Mouse (Mus musculus) kidney, embryonic 14.5 days (tissue): ENCODE results near the gene Nsun7. TPM values are rescaled to one million over a fixed set of nuclear protein-coding genes. Genes with fewer than 3 reads are reported as not detected.

Experiments
- ATAC-seq: fragments of 200-750 bp; cut with Nextera tagmentation; 2 replicates; pipeline ENCODE4 v1.8.0; 2017; ENCODE audit warnings: moderate number of reproducible peaks, mild to moderate bottlenecking, moderate TSS enrichment, moderate library complexity; ENCODE audit not compliant: low FRiP score, low TSS enrichment
- H3K27ac ChIP-seq: fragments of 300-500 bp; sonication (generic); 2 replicates; pipeline ENCODE4 v1.5.1; 2014; ENCODE audit warnings: low read depth, mild to moderate bottlenecking, low read length, moderate library complexity, mixed read lengths
- H3K27me3 ChIP-seq: fragments of 300-500 bp; sonication (generic); 2 replicates; pipeline ENCODE4 v1.6.1; 2014; ENCODE audit warnings: mild to moderate bottlenecking, low read length; ENCODE audit not compliant: control insufficient read depth, insufficient read depth
- H3K36me3 ChIP-seq: fragments of 300-500 bp; sonication (generic); 2 replicates; pipeline ENCODE4 v1.6.1; 2014; ENCODE audit warnings: low read length, mixed read lengths; ENCODE audit not compliant: control insufficient read depth, insufficient read depth
- H3K4me1 ChIP-seq: fragments of 300-500 bp; sonication (generic); 2 replicates; pipeline ENCODE4 v1.6.1; 2014; ENCODE audit warnings: low read length, mixed read lengths; ENCODE audit not compliant: control insufficient read depth, insufficient read depth
- H3K4me2 ChIP-seq: fragments of 300-500 bp; sonication (generic); replicated peaks from 2 replicates; pipeline ENCODE4 v1.6.1; 2014; ENCODE audit warnings: low read depth, mild to moderate bottlenecking, low read length
- H3K4me3 ChIP-seq: fragments of 300-500 bp; sonication (generic); 2 replicates; pipeline ENCODE4 v1.5.1; 2014; ENCODE audit warnings: mild to moderate bottlenecking, low read length
- H3K9ac ChIP-seq: fragments of 300-500 bp; sonication (generic); 2 replicates; pipeline ENCODE4 v1.6.1; 2014; ENCODE audit warnings: low read depth, mild to moderate bottlenecking, low read length, moderate library complexity
- H3K9me3 ChIP-seq: fragments of 300-500 bp; sonication (generic); 2 replicates; pipeline ENCODE4 v1.6.1; 2016; ENCODE audit warnings: low read length; ENCODE audit not compliant: control insufficient read depth
- WGBS: fragments of 180-500 bp; shearing (Covaris S2); extraction: QIAGEN DNeasy Blood & Tissue Kit; methylation state at CpG from one replicate; pipeline ENCODE4 v1.1.7; 2014; 5-methylcytosine and 5-hydroxymethylcytosine counted together
- polyA plus RNA-seq: library from polyadenylated mRNA; unstranded; fragments of >200 nt; fragmentation: Nextera tagmentation; extraction: Ambion mirVana; gene quantifications from 2 replicates; pipeline ENCODE4 v1.2.1, GENCODE M21; 2014

Gene Nsun7
- 0.67 and 0.81 TPM in 2 replicates for polyA plus RNA-seq

- Histone ChIP-seq H3K4me2 (peak within 1 kb of the TSS; percentile 95), H3K27ac (no peak within 1 kb of the TSS), H3K9ac (peak within 1 kb of the TSS; percentile 66), H3K9me3 (no peaks in the 10 kb centered on the region), H3K4me1 (no peaks in the 10 kb centered on the region), H3K27me3 (no peaks in the 10 kb centered on the region; the same call in 1 of the 2 replicates), H3K4me3 (peak within 1 kb of the TSS; percentile 64), H3K36me3 (no peaks in the 10 kb centered on the region)
- peak; percentile 86 for ATAC-seq
- WGBS = under 1% methylated on average over 44 of the region's 44 CpGs
Observed at GRCm38 (mm10) chr5:66259756-66260448, at the start of gene Nsun7. Gene Nsun7 (plus strand): TSS chr5:66259897.

- no peaks in the 10 kb centered on the region for H3K9me3 ChIP-seq
- no peak overlapping the region for H3K27ac ChIP-seq
- H3K9ac ChIP-seq = no peak overlapping the region
- ATAC-seq = no peak
- no peak overlapping the region for H3K4me2 ChIP-seq
- H3K27me3 ChIP-seq = no peaks in the 10 kb centered on the region
- no peaks in the 10 kb centered on the region for H3K36me3 ChIP-seq
- no peak overlapping the region for H3K4me3 ChIP-seq
- H3K4me1 ChIP-seq = peaks cover 11% of the 10 kb centered on the region; the same call in 1 of the 2 replicates
- WGBS = 65% methylated on average over 7 of the region's 7 CpGs
Observed at GRCm38 (mm10) chr5:66214395-66214935, 45.2 kb upstream of the Nsun7 start.

GRCm38 (mm10) chr5:66215569-66216277 is 44.0 kb upstream of the Nsun7 start:
- ATAC-seq = no peak
- H3K4me3 ChIP-seq = no peak overlapping the region
- H3K4me2 ChIP-seq = no peak overlapping the region
- H3K27ac ChIP-seq = no peak overlapping the region
- H3K36me3 ChIP-seq = no peaks in the 10 kb centered on the region
- WGBS = 50% methylated on average over 10 of the region's 10 CpGs
- H3K27me3 ChIP-seq = no peaks in the 10 kb centered on the region
- no peaks in the 10 kb centered on the region for H3K9me3 ChIP-seq
- no peak overlapping the region for H3K9ac ChIP-seq
- H3K4me1 ChIP-seq = peaks cover 20% of the 10 kb centered on the region; the same call in 1 of the 2 replicates

GRCm38 (mm10) chr5:66219692-66220091 is 40.0 kb upstream of the Nsun7 start:
- peak; percentile 59; the same call in 1 of the 2 replicates for ATAC-seq
- Histone ChIP-seq H3K4me1 (peaks cover 20% of the 10 kb centered on the region; the same call in 1 of the 2 replicates), H3K9ac (no peak overlapping the region), H3K4me2 (peak overlapping the region; percentile 25; the same call in 1 of the 2 replicates), H3K36me3 (no peaks in the 10 kb centered on the region), H3K27ac (no peak overlapping the region), H3K9me3 (no peaks in the 10 kb centered on the region), H3K27me3 (no peaks in the 10 kb centered on the region), H3K4me3 (no peak overlapping the region)
- 29% methylated on average over 6 of the region's 6 CpGs for WGBS

GRCm38 (mm10) chr5:66220620-66221019 is 39.1 kb upstream of the Nsun7 start:
- no peak overlapping the region for H3K4me2 ChIP-seq
- peaks cover 20% of the 10 kb centered on the region; the same call in 1 of the 2 replicates for H3K4me1 ChIP-seq
- H3K27ac ChIP-seq = no peak overlapping the region
- ATAC-seq = no peak
- H3K4me3 ChIP-seq = no peak overlapping the region
- H3K27me3 ChIP-seq = no peaks in the 10 kb centered on the region
- no peak overlapping the region for H3K9ac ChIP-seq
- H3K36me3 ChIP-seq = no peaks in the 10 kb centered on the region
- 77% methylated on average over 9 of the region's 9 CpGs for WGBS
- H3K9me3 ChIP-seq = no peaks in the 10 kb centered on the region

GRCm38 (mm10) chr5:66222916-66223315 is 36.8 kb upstream of the Nsun7 start:
- Histone ChIP-seq H3K4me1 (peaks cover 20% of the 10 kb centered on the region; the same call in 1 of the 2 replicates), H3K9ac (no peak overlapping the region), H3K9me3 (no peaks in the 10 kb centered on the region), H3K4me2 (no peak overlapping the region), H3K27me3 (no peaks in the 10 kb centered on the region), H3K27ac (no peak overlapping the region), H3K36me3 (no peaks in the 10 kb centered on the region), H3K4me3 (no peak overlapping the region)
- no peak for ATAC-seq
- 91% methylated on average over 15 of the region's 15 CpGs for WGBS

- no peaks in the 10 kb centered on the region for H3K36me3 ChIP-seq
- 87% methylated on average over 7 of the region's 7 CpGs for WGBS
- ATAC-seq = no peak
- no peak overlapping the region for H3K4me2 ChIP-seq
- no peak overlapping the region for H3K4me3 ChIP-seq
- no peaks in the 10 kb centered on the region for H3K9me3 ChIP-seq
- no peak overlapping the region for H3K9ac ChIP-seq
- no peaks in the 10 kb centered on the region for H3K27me3 ChIP-seq
- no peaks in the 10 kb centered on the region for H3K4me1 ChIP-seq
- H3K27ac ChIP-seq = no peak overlapping the region
Observed at GRCm38 (mm10) chr5:66226526-66226925, 33.2 kb upstream of the Nsun7 start.

GRCm38 (mm10) chr5:66231660-66232269 is 27.9 kb upstream of the Nsun7 start:
- ATAC-seq = no peak
- no peak overlapping the region for H3K9ac ChIP-seq
- H3K4me1 ChIP-seq = no peaks in the 10 kb centered on the region
- 83% methylated on average over 8 of the region's 8 CpGs for WGBS
- no peak overlapping the region for H3K4me2 ChIP-seq
- no peaks in the 10 kb centered on the region for H3K9me3 ChIP-seq
- no peak overlapping the region for H3K27ac ChIP-seq
- H3K36me3 ChIP-seq = no peaks in the 10 kb centered on the region
- no peak overlapping the region for H3K4me3 ChIP-seq
- H3K27me3 ChIP-seq = no peaks in the 10 kb centered on the region
